Mouse (Mus musculus): ENCODE results near the gene 4930524J08Rik. TPM values are rescaled to one million over a fixed set of nuclear protein-coding genes. Genes with fewer than 3 reads are reported as not detected.

Gene 4930524J08Rik
- total RNA-seq, 2 experiments from 2014 or later, result 1.9 TPM

DNA sequence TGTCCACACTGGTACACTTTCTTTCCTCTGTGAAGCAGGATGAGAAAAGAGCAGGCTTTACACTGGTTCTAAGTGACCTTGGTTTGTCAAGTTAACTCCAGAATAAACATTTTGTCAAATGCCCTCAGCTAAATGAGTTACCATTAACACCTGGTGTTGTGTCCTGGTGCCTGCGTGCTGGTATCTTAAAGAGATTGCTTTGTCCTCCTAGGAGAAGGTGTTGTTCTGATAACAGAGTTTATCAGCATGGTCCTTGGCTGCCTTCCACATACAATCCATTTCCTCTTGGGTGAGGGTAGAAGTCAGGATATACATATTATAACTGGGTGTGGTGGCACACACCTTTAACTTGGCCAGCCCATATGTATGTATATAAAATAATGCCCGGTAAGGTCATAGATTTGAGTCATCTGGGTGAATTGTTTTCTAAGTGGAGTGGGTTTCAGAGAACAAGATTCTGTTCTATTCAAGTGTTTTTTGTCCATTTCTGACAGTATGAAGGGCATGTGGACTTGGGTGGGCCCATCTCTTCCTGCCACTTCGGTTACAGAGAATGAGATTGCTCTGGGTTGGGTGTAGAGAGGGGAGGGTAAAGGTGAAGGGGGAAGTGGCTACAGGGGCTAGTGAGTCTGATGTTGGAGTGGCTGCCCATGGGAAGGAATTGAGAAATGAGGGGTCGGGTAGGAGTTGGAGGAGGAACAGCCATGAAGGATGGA lies 27.6 kb downstream of the 4930524J08Rik start:
- no peak for DNase-seq (ENCODE audit: extremely low spot score in 1 of 2, low spot score in 2 of 2)
- intact Hi-C loops (cut with DNase I), result no loop called here
- Histone ChIP-seq H3K27ac (no peak overlapping the region), H3K4me3 (no peak overlapping the region)
- no peak for TF ChIP-seq CTCF (IDR thresholded peaks at IDR 0.05)

DNA sequence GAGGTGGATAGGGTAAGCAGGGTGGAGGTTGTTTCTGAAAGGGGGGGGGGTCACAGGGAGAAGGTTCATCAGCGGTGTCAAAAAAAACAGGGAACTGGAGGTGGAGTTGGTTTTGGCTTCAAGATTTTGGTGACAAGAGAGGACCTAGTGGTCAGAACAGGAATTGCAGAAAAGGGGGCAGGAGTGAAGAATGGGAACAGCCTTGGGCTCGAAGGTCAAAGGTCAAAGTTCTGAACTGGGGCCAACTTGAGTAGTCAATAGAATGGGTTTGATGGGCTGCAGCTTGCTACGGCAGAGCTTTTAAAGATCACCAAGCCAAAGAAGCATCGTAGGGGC lies 28.1 kb downstream of the 4930524J08Rik start:
- Histone ChIP-seq H3K4me3 (no peak overlapping the region), H3K27ac (no peak overlapping the region)
- intact Hi-C loops (cut with DNase I), result no loop called here
- no peak for DNase-seq (ENCODE audit: extremely low spot score in 1 of 2, low spot score in 2 of 2)
- TF ChIP-seq CTCF (IDR thresholded peaks at IDR 0.05), result peak; percentile 13

DNA sequence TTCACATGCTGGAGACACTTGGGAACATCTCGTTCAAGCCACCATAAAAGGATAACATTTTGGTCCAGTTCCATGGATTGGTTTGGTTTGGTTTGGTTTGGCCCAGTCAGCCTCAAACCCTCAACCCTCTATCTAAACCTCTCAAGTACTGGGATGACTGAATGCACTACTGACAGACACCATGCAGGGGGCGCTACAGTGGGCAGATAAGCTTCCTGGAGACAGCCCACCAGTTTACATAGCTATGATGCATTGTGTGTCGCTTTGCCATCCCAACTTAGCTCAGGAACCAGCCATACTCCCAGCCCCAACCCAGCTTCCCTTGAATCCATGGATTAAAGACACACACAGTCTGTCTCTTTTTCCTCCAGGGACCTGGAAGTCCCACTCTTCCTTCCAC lies 29.6 kb downstream of the 4930524J08Rik start:
- H3K4me3 ChIP-seq, result no peak overlapping the region
- no peak; the same call in 1 of the 2 replicates for TF ChIP-seq CTCF (IDR thresholded peaks at IDR 0.05)
- intact Hi-C loops (cut with DNase I), result no loop called here
- DNase-seq (ENCODE audit: extremely low spot score in 1 of 2, low spot score in 2 of 2), result no peak
- H3K27ac ChIP-seq, result no peak overlapping the region

DNA sequence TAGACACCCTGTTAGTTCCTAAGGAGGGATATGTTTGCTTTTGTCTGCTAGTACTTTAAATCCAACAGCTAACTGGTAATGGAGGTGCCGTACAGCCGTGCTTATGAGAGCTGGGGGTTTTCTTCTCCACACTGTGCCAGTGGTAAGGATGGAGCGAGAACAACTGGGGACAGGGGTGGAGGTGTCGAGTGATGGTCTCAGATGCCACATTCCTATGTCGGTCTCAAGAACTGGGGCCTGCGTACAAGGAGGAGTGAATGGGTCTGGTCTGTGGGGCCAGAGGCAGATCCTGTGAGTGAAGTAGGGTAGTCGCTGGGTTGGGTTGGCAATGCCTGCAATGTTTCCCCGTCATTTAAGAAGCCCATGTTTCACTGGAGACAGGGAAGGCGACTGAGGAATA lies 33.7 kb downstream of the 4930524J08Rik start:
- DNase-seq (ENCODE audit: extremely low spot score in 1 of 2, low spot score in 2 of 2), result no peak
- H3K27ac ChIP-seq, result no peak overlapping the region
- no peak for TF ChIP-seq CTCF (IDR thresholded peaks at IDR 0.05)
- H3K4me3 ChIP-seq, result no peak overlapping the region
- intact Hi-C loops (cut with DNase I), result no loop called here

DNA sequence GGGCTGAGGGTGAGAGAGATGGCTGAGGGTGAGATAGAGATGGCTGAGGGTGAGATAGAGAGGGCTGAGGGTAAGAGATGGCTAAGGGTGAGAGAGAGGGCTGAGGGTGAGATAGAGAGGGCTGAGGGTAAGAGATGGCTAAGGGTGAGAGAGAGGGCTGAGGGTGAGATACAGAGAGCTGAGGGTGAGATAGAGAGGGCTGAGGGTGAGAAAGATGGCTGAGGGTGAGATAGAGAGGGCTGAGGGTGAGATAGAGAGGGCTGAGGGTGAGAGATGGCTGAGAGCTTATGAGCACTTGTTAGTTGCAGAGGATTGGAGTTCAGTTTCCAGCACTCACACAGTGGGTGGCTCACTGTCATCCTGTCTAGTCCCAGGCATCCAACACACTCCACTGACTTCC lies 41.2 kb downstream of the 4930524J08Rik start:
- DNase-seq (ENCODE audit: extremely low spot score in 1 of 2, low spot score in 2 of 2), result no peak
- H3K27ac ChIP-seq, result no peak overlapping the region
- intact Hi-C loops (cut with DNase I), result no loop called here
- no peak overlapping the region for H3K4me3 ChIP-seq
- TF ChIP-seq CTCF (IDR thresholded peaks at IDR 0.05), result no peak

DNA sequence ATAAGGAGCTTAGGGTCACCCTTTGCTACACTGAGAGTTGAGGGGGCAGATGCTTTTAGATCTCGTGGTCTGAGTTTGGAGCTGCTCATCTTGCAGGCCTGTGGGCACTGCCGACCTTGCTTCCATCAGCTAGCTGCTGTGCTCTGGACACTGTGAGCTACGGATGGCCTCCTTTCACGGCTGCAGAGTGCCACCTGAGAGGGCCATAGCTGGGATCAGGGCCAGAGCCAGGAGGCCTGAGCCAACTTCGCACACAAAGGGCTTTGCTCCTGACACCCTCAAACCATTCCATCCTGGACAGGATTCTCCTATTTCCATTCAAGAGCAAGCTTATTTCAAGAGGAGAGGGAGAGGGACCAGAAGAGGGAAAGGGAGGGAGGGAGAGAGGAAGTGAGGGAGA lies 45.5 kb downstream of the 4930524J08Rik start:
- H3K4me3 ChIP-seq, result no peak overlapping the region
- intact Hi-C loops (cut with DNase I), result no loop called here
- no peak for DNase-seq (ENCODE audit: extremely low spot score in 1 of 2, low spot score in 2 of 2)
- no peak for TF ChIP-seq CTCF (IDR thresholded peaks at IDR 0.05)
- H3K27ac ChIP-seq, result no peak overlapping the region

DNA sequence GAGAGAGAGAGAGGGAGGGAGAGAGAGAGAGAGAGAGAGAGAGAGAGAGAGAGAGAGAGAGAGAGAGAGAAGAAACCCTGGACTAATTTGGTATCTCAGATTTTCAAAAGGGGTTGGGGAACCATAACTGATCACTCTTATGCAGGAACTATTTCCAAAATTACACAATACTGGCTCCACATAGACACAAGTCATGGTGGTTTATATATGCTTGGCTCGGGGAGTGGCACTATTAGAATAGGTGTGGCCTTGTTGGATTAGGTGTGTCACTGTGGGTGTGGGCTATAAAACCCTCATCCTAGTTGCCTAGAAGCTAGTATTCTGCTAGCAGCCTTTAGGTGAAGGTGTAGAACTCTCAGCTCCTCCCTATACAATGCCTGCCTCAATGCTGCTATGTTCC lies 46.0 kb downstream of the 4930524J08Rik start:
- DNase-seq (ENCODE audit: extremely low spot score in 1 of 2, low spot score in 2 of 2), result no peak
- TF ChIP-seq CTCF (IDR thresholded peaks at IDR 0.05), result no peak
- intact Hi-C loops (cut with DNase I), result no loop called here
- no peak overlapping the region for H3K4me3 ChIP-seq
- no peak overlapping the region for H3K27ac ChIP-seq

Other genes starting within 250 kb of the 4930524J08Rik start
- gene Rasgef1b, start 250.0 kb upstream of the 4930524J08Rik start, total RNA-seq (2021), result 10 to 100 TPM; 65.7 to 88.8 TPM
- 1 to 10 TPM in 1 of 2 experiments, under 1 TPM in 1; 0.77 to 1.2 TPM for gene Vamp9, start 72.8 kb upstream of the 4930524J08Rik start, total RNA-seq (2021)
- gene Hnrnpd, start 123 bp upstream of the 4930524J08Rik start, total RNA-seq (2021), result 100 to 1,000 TPM; 194 to 222 TPM
- 100 to 1,000 TPM; 177 to 178 TPM for gene Hnrnpdl, start 60.6 kb downstream of the 4930524J08Rik start, total RNA-seq (2021)
- gene Enoph1, start 60.9 kb downstream of the 4930524J08Rik start, total RNA-seq (2021), result 10 to 100 TPM; 50.3 to 55.7 TPM
- gene Tmem150c, start 180.7 kb downstream of the 4930524J08Rik start, total RNA-seq (2021), result 10 to 100 TPM; 41.5 to 46.9 TPM